Mouse (Mus musculus): ENCODE results near the gene Zdhhc20.

DNA sequence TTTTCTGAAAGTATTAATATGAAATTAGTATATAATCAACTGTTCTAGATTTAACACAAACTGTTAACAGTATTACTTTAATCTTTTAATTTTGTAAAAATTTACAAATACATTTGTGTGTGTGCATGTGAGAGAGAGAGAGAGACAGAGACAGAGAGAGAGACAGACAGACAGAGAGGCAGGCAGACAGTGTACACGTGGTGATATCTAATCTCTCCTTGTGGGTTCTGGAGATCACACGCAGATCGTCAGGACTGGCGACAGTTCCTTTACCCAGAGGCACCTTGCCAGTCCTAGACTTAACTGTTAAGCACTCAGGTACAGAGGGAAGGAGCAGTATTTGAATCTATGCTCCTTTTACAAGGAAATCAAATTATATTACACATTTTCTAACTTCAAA lies 69.2 kb downstream of the Zdhhc20 start:
- TF ChIP-seq CTCF (IDR thresholded peaks at IDR 0.05; ENCODE audit: borderline replicate concordance, insufficient read depth, low read depth, low read length) (no peak), POLR2A (IDR thresholded peaks at IDR 0.05; ENCODE audit: borderline replicate concordance, insufficient read depth, low read length) (no peak)
